Mouse (Mus musculus): ENCODE measurements at regions not wholly inside any gene's neighbourhood (a gene's known extent, or its start where the extent isn't known, plus 50 kb on each side); places are given as distances from the start of the nearest gene placed in this dataset.
"Not testable (repeated sequence)": the region's sequence is repeated elsewhere in the genome, so short reads cannot be mapped to it uniquely, and the experiment has no call there.

- peak; percentile 78 for DNase-seq
Measured at GRCm38 (mm10) chr12:70633194-70633593, 180.3 kb downstream of the Tmx1 start.

GRCm38 (mm10) chr12:70633622-70634365 is 180.9 kb downstream of the Tmx1 start:
- no peak for DNase-seq

GRCm38 (mm10) chr12:70635997-70636396 is 183.1 kb downstream of the Tmx1 start:
- no peak for DNase-seq

- no peak for DNase-seq
Measured at GRCm38 (mm10) chr12:70640186-70640585, 185.1 kb upstream of the Frmd6 start.

GRCm38 (mm10) chr12:70644910-70645309 is 180.4 kb upstream of the Frmd6 start:
- DNase-seq, result no peak

GRCm38 (mm10) chr12:70645407-70645806 is 179.9 kb upstream of the Frmd6 start:
- no peak for DNase-seq

- no peak for DNase-seq
Measured at GRCm38 (mm10) chr12:70647516-70647915, 177.8 kb upstream of the Frmd6 start.

- DNase-seq, result no peak
Measured at GRCm38 (mm10) chr12:70648179-70648811, 177.0 kb upstream of the Frmd6 start.

GRCm38 (mm10) chr12:70648812-70649188 is 176.5 kb upstream of the Frmd6 start:
- no peak for DNase-seq

- no peak for DNase-seq
Measured at GRCm38 (mm10) chr12:70649691-70650090, 175.6 kb upstream of the Frmd6 start.

- no peak for DNase-seq
Measured at GRCm38 (mm10) chr12:70650470-70650869, 174.8 kb upstream of the Frmd6 start.

GRCm38 (mm10) chr12:70652751-70653150 is 172.6 kb upstream of the Frmd6 start:
- no peak for DNase-seq

GRCm38 (mm10) chr12:70653971-70654370 is 171.3 kb upstream of the Frmd6 start:
- DNase-seq, result no peak

GRCm38 (mm10) chr12:70654546-70654945 is 170.8 kb upstream of the Frmd6 start:
- no peak for DNase-seq

- no peak for DNase-seq
Measured at GRCm38 (mm10) chr12:70655411-70655811, 169.9 kb upstream of the Frmd6 start.

GRCm38 (mm10) chr12:70655900-70656544 is 169.3 kb upstream of the Frmd6 start:
- no peak for DNase-seq

GRCm38 (mm10) chr12:70656805-70657492 is 168.4 kb upstream of the Frmd6 start:
- DNase-seq, result no peak

GRCm38 (mm10) chr12:70657493-70657810 is 167.9 kb upstream of the Frmd6 start:
- DNase-seq, result no peak

GRCm38 (mm10) chr12:70658106-70658505 is 167.2 kb upstream of the Frmd6 start:
- DNase-seq, result no peak

- DNase-seq, result no peak
Measured at GRCm38 (mm10) chr12:70660388-70660787, 164.9 kb upstream of the Frmd6 start.

GRCm38 (mm10) chr12:70668158-70668557 is 157.2 kb upstream of the Frmd6 start:
- DNase-seq, result not testable (repeated sequence)

GRCm38 (mm10) chr12:70672115-70672514 is 153.2 kb upstream of the Frmd6 start:
- no peak for DNase-seq

- no peak for DNase-seq
Measured at GRCm38 (mm10) chr12:70673188-70673587, 152.1 kb upstream of the Frmd6 start.

- DNase-seq, result no peak
Measured at GRCm38 (mm10) chr12:70674144-70674543, 151.2 kb upstream of the Frmd6 start.

Data from cerebellum, adult 9-10 months (tissue).